Mouse (Mus musculus): ENCODE measurements around the gene Ankrd53. TPM values are rescaled to one million over a fixed set of nuclear protein-coding genes. Genes with fewer than 3 reads are reported as not detected.
A peak's percentile ranks its signal among the peaks of the same experiment; 100 is the strongest.

The Ankrd53 gene
- polyA plus RNA-seq, 1 experiment: not detected

DNA sequence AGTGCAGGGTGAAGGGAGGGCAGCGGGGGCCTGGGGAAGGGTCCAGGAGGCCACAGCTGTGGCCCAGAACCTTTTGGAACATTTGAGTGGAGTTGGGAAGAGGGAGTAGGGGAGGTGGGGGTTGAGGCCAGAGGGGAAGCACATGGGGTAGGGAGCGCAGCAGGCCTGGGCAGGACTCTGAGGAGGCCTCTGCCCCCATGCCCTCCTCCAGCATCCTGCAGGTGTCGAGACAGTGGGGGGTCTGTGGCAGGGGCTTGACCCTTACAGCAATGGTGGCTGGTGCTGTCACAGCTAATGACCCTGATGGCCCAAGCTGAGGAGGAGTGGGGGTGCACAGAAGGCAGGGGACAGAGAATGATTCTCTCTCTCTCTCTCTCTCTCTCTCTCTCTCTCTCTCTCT lies 13.2 kb upstream of the Ankrd53 start:
- H3K27ac ChIP-seq (ENCODE audit: insufficient read depth, low read length): no peak overlapping the region
- no peaks in the 10 kb centered on the region for H3K36me3 ChIP-seq (ENCODE audit: control insufficient read depth, insufficient read depth, low read length, poor library complexity, severe bottlenecking)
- H3K27me3 ChIP-seq (ENCODE audit: control insufficient read depth, insufficient read depth, low read length, poor library complexity, severe bottlenecking): no peaks in the 10 kb centered on the region
- H3K4me1 ChIP-seq (ENCODE audit: control insufficient read depth, insufficient read depth, low read length): peaks cover 8% of the 10 kb centered on the region
- TF ChIP-seq CTCF (IDR thresholded peaks at IDR 0.05; ENCODE audit: low read depth, low read length): no peak
- no peak for TF ChIP-seq POLR2A (IDR thresholded peaks at IDR 0.05; ENCODE audit: insufficient read depth, low read length)
- no peak for TF ChIP-seq EP300 (IDR thresholded peaks at IDR 0.05; ENCODE audit: insufficient read depth, low read depth, low read length)
- no peak overlapping the region for H3K4me3 ChIP-seq (ENCODE audit: low read depth, low read length)
- H3K9me3 ChIP-seq (replicated peaks; ENCODE audit: control insufficient read depth, insufficient read depth, low read length, poor library complexity, severe bottlenecking): no peaks in the 10 kb centered on the region
- no peak overlapping the region for H3K9ac ChIP-seq (ENCODE audit: low read depth, poor library complexity, severe bottlenecking)

DNA sequence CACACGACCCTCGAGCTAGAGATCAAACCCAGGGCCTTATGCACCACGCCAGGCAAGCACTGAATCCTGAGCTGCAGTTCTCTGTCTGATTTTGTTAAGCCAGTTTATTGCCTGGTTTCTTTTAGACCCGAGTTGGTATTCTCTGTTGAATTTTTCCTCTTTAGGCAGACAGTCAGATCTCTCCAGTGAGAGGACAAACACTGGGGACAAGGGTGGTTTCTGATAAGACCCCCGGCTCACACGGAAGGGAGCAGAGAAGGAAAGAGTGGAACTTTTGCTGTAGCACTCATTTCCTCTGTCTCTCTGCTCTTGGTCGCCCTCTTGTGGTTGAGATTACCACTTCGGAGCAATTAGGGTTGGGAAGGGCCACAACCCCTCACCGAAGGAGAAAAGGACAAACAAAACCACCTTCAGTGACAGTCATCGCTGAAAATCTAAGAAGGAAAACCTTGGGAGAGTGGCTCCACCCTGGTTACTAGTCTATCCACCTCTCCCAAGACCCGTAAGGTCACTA lies 12.2 kb upstream of the Ankrd53 start:
- Histone ChIP-seq H3K4me3 (ENCODE audit: low read depth, low read length) (no peak overlapping the region), H3K9me3 (replicated peaks; ENCODE audit: control insufficient read depth, insufficient read depth, low read length, poor library complexity, severe bottlenecking) (no peaks in the 10 kb centered on the region), H3K27me3 (ENCODE audit: control insufficient read depth, insufficient read depth, low read length, poor library complexity, severe bottlenecking) (no peaks in the 10 kb centered on the region), H3K9ac (ENCODE audit: low read depth, poor library complexity, severe bottlenecking) (peak overlapping the region; percentile 5; the same call in 1 of the 2 replicates), H3K4me1 (ENCODE audit: control insufficient read depth, insufficient read depth, low read length) (no peaks in the 10 kb centered on the region), H3K27ac (ENCODE audit: insufficient read depth, low read length) (no peak overlapping the region), H3K36me3 (ENCODE audit: control insufficient read depth, insufficient read depth, low read length, poor library complexity, severe bottlenecking) (no peaks in the 10 kb centered on the region)
- TF ChIP-seq CTCF (IDR thresholded peaks at IDR 0.05; ENCODE audit: low read depth, low read length): peak; percentile 75
- TF ChIP-seq POLR2A (IDR thresholded peaks at IDR 0.05; ENCODE audit: insufficient read depth, low read length): no peak

DNA sequence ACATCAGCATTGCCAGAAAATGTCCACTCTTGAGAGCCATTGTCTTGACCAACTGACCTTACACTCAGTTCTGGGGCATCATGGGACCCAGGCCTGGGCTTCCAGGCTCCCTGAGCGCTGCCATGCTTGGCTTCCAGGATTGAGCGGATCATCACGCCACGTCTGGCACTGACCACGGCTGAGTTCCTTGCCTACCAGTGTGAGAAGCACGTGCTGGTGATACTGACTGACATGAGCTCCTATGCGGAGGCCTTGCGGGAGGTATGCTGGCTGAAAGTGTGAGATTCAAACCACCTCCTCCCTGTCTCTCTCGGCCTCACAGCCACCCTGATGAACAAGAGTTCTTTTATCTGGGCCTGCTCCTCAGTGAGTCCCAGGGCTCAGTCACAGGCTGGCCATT lies 6.4 kb upstream of the Ankrd53 start:
- H3K9me3 ChIP-seq (replicated peaks; ENCODE audit: control insufficient read depth, insufficient read depth, low read length, poor library complexity, severe bottlenecking): no peaks in the 10 kb centered on the region
- H3K9ac ChIP-seq (ENCODE audit: low read depth, poor library complexity, severe bottlenecking): no peak overlapping the region
- H3K4me3 ChIP-seq (ENCODE audit: low read depth, low read length): no peak overlapping the region
- no peaks in the 10 kb centered on the region for H3K4me1 ChIP-seq (ENCODE audit: control insufficient read depth, insufficient read depth, low read length)
- TF ChIP-seq POLR2A (IDR thresholded peaks at IDR 0.05; ENCODE audit: insufficient read depth, low read length) (no peak), EP300 (IDR thresholded peaks at IDR 0.05; ENCODE audit: insufficient read depth, low read depth, low read length) (no peak), CTCF (IDR thresholded peaks at IDR 0.05; ENCODE audit: low read depth, low read length) (no peak)
- H3K27me3 ChIP-seq (ENCODE audit: control insufficient read depth, insufficient read depth, low read length, poor library complexity, severe bottlenecking): no peaks in the 10 kb centered on the region
- no peaks in the 10 kb centered on the region for H3K36me3 ChIP-seq (ENCODE audit: control insufficient read depth, insufficient read depth, low read length, poor library complexity, severe bottlenecking)
- no peak overlapping the region for H3K27ac ChIP-seq (ENCODE audit: insufficient read depth, low read length)

DNA sequence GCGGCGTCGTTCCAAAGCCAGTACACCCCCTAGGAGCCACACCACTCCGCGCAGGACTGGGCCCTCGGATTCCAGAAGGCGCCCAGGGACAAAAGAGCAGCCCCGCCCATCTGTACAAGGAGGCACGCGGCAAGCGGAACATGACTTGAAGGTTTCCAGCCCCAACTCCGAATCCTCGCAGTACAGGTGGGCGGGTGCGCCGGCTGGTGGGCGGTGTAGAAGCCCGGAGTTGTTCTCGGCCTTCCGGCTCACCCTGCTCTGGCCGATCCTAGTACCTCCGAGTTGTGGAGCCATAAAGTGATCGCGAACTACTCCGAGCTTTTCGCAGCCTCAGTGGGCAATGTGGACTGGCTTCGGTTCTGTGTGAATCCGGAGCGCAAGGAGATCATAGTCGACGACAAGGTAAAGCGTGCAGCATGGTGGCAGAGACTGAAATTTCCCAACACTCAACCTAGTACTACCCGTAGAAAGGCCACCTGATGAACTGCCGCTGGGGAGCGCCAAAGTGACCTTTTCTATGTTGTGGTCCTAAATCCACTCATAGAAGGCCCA lies 512 bp downstream of the Ankrd53 start:
- H3K4me3 ChIP-seq (ENCODE audit: low read depth, low read length): peak overlapping the region; percentile 44
- H3K27ac ChIP-seq (ENCODE audit: insufficient read depth, low read length): no peak overlapping the region
- no peaks in the 10 kb centered on the region for H3K27me3 ChIP-seq (ENCODE audit: control insufficient read depth, insufficient read depth, low read length, poor library complexity, severe bottlenecking)
- H3K36me3 ChIP-seq (ENCODE audit: control insufficient read depth, insufficient read depth, low read length, poor library complexity, severe bottlenecking): no peaks in the 10 kb centered on the region
- H3K9ac ChIP-seq (ENCODE audit: low read depth, poor library complexity, severe bottlenecking): peak overlapping the region; percentile 20; the same call in 1 of the 2 replicates
- TF ChIP-seq POLR2A (IDR thresholded peaks at IDR 0.05; ENCODE audit: insufficient read depth, low read length) (no peak), CTCF (IDR thresholded peaks at IDR 0.05; ENCODE audit: low read depth, low read length) (peak; percentile 44), EP300 (IDR thresholded peaks at IDR 0.05; ENCODE audit: insufficient read depth, low read depth, low read length) (no peak)
- no peaks in the 10 kb centered on the region for H3K4me1 ChIP-seq (ENCODE audit: control insufficient read depth, insufficient read depth, low read length)
- H3K9me3 ChIP-seq (replicated peaks; ENCODE audit: control insufficient read depth, insufficient read depth, low read length, poor library complexity, severe bottlenecking): no peaks in the 10 kb centered on the region

DNA sequence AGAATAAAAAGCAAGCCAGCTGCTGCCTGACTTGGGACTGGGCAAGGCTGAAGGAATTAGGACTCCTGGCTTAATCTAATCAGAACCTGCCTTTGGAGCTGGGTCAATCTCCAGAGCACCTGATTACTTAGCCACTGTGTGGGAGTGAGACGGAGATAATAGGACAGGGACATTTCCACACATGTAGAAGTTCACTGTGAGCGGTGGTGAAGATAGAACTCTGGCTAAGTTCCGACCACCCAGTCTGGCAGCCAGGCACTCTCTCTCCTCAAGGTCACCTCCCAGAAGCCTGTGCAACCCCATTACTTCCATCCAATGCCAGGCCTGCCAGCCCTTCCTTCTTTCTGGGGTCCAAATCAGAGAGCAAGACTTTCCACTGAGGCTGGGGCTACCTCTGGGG lies 4.5 kb downstream of the Ankrd53 start:
- no peaks in the 10 kb centered on the region for H3K36me3 ChIP-seq (ENCODE audit: control insufficient read depth, insufficient read depth, low read length, poor library complexity, severe bottlenecking)
- no peak for TF ChIP-seq EP300 (IDR thresholded peaks at IDR 0.05; ENCODE audit: insufficient read depth, low read depth, low read length)
- no peak for TF ChIP-seq CTCF (IDR thresholded peaks at IDR 0.05; ENCODE audit: low read depth, low read length)
- no peak for TF ChIP-seq POLR2A (IDR thresholded peaks at IDR 0.05; ENCODE audit: insufficient read depth, low read length)
- no peak overlapping the region for H3K9ac ChIP-seq (ENCODE audit: low read depth, poor library complexity, severe bottlenecking)
- no peaks in the 10 kb centered on the region for H3K9me3 ChIP-seq (replicated peaks; ENCODE audit: control insufficient read depth, insufficient read depth, low read length, poor library complexity, severe bottlenecking)
- H3K4me3 ChIP-seq (ENCODE audit: low read depth, low read length): no peak overlapping the region
- H3K27me3 ChIP-seq (ENCODE audit: control insufficient read depth, insufficient read depth, low read length, poor library complexity, severe bottlenecking): no peaks in the 10 kb centered on the region
- no peak overlapping the region for H3K27ac ChIP-seq (ENCODE audit: insufficient read depth, low read length)
- H3K4me1 ChIP-seq (ENCODE audit: control insufficient read depth, insufficient read depth, low read length): no peaks in the 10 kb centered on the region

DNA sequence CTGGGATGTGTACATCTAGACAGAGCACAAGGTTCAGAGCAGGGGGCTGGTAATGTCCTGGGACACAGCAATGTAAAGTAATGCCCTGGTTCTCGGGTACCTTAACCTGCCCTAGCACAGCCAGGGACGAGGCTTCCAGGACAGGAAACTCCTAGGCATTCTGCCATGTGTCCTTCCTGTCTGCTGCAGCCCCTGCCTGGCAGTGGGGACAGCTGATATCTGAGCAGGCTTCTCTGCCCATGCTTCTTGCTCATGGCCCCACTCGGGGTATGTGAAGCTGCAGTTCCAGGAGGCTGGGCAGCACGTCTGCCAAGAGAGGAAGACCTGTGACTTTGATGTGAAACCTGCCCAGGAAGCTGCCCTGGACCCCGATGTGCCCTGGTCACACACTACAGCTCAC lies 6.0 kb downstream of the Ankrd53 start:
- H3K4me1 ChIP-seq (ENCODE audit: control insufficient read depth, insufficient read depth, low read length): no peaks in the 10 kb centered on the region
- H3K9me3 ChIP-seq (replicated peaks; ENCODE audit: control insufficient read depth, insufficient read depth, low read length, poor library complexity, severe bottlenecking): no peaks in the 10 kb centered on the region
- no peaks in the 10 kb centered on the region for H3K36me3 ChIP-seq (ENCODE audit: control insufficient read depth, insufficient read depth, low read length, poor library complexity, severe bottlenecking)
- H3K4me3 ChIP-seq (ENCODE audit: low read depth, low read length): no peak overlapping the region
- no peak overlapping the region for H3K27ac ChIP-seq (ENCODE audit: insufficient read depth, low read length)
- no peak for TF ChIP-seq EP300 (IDR thresholded peaks at IDR 0.05; ENCODE audit: insufficient read depth, low read depth, low read length)
- TF ChIP-seq CTCF (IDR thresholded peaks at IDR 0.05; ENCODE audit: low read depth, low read length): no peak
- TF ChIP-seq POLR2A (IDR thresholded peaks at IDR 0.05; ENCODE audit: insufficient read depth, low read length): no peak
- no peak overlapping the region for H3K9ac ChIP-seq (ENCODE audit: low read depth, poor library complexity, severe bottlenecking)
- no peaks in the 10 kb centered on the region for H3K27me3 ChIP-seq (ENCODE audit: control insufficient read depth, insufficient read depth, low read length, poor library complexity, severe bottlenecking)

All from ES-Bruce4 (cell line).